Mouse (Mus musculus) adipocyte (in vitro differentiated cells): ENCODE data around the gene Efna5.

Experiments used
- DNase-seq: peaks from one replicate; pipeline ENCODE4 v3.0.0-alpha.2; 2016; ENCODE audit warnings: low spot score

Gene Efna5

DNA sequence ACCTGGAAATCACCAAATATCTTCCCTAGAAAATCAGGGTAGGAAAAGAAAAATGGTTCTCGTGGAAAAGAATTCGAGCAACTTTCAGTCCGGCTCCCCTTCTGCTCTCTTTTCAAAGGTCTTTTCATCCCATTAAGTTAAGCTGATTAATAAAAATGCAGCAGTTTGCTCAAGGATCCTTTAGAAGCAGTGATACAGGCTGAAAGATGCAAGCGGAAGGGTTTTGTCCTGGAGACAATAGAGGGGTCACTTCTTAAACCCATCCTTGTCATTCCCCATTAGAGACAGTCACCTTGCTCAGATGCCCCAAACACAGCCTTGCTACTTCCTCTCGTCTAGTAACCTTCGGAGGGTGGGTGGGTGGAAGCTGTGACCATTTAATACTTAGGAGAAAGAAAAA lies 27.4 kb downstream of the Efna5 start:
- DNase-seq: no peak

- no peak for DNase-seq
Measured at GRCm38 (mm10) chr17:62852822-62853608, 28.1 kb downstream of the Efna5 start.

DNA sequence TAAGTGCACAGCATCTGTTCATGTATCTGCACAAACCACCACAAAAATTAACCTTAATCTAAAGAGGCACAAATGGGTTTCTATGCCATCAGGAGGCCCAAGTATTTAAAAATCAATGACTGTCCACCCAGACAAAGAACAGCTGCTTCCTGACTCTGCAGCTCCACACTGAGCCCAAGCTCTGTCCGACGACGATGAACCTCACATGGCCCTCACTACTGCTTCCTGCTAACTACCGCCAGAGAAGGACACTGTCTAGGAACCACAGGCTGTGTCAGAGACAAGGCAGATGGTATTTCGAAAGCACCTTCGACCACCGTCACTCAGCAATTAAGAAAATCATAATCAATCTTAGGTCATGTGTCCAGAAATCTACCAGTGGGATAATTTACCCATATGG lies 29.8 kb downstream of the Efna5 start:
- no peak for DNase-seq

DNA sequence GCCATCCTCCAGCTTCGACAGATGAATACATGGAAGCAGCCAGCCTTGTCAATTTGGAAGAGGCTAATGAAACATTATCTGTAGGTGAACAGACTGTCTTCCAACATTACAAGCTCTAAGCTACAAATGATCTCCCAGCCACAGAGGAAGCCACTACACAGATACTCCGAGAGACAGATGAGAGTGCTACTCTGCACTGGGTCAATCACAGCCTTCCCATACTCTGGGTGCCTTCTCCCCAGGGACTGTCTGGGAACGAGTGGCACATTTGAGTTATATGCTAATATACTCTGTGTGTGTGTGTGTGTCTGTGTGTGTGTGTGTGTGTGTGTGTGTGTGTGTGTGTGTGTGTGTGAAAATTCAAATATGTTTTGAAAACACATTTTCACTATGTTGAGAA lies 30.5 kb downstream of the Efna5 start:
- DNase-seq: no peak

DNA sequence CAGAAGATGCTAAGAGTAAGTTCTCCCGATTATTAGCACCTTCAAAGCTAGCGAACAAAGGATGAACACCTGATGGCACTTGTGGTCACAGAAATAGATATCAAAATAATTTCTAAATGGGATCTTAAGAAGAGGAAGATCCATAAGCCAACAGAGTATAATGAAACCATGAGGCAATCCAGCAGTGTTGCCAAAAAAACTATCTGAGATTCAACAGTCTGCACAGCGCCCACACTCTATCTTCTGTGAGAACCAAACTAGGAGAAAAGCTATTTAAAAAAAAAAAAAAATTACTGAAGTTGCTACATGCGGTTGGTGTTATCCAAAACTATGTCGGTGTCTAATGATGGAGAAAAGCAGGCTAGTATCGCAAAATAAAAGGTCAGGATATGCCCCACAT lies 31.4 kb downstream of the Efna5 start:
- DNase-seq: peak; percentile 44

DNA sequence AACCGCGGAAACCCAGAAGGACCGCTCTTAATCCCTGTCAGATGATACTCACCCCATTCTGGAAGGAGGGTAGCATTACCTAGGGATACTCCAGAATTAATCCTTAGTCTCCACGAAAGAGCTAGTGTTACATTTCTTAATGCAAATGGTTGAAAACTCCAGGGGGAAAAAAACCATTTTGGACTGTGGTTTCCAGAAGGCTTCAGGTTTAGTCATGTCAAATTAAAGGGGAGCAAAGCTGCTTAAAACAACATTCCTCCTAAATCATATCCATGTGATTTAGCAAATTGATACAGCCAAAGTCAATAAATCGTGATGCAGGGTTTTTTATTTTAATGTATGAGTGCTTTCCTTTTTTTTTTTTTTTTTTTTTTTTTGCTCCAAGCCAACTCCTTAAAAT lies 35.5 kb downstream of the Efna5 start:
- DNase-seq: no peak

DNA sequence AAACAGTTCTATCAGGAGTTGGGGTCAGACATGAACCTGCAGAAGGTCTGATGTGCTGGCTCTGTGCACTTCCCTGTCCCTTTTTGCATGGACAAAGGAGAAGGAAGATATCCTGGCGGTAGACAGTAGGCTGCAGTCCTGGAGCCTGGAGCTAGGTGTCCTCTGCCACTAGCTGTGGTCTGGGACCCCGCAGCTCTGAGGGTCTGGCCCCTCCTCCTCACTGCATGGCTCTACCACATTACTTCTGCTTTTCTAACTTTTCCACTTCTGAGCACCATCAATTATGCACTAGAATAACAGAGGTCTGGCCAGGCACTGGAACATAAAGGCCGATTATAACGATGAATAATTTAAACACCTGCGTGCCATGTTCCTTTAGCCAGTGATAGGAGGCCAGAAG lies 36.8 kb downstream of the Efna5 start:
- DNase-seq: no peak

DNA sequence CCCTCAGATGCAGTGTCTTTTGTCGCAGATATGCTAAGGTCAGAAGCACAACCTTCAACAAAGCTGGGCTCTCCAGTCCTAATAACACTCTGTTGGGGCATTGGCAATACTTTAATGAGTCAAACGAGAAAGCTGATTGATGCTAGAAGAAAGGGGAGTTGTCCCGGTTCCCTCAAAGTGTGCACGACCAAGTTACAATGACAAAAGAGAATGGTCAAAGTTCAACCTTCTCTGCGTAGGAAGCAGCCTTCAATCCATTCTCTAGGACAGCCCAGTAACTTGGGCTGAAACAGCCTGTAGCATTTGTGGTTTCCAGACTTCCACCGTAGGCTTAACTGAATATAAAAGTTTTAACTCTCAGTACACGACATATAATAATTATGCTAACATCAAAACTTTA lies 43.8 kb downstream of the Efna5 start:
- DNase-seq: no peak

- no peak for DNase-seq
Measured at GRCm38 (mm10) chr17:62836598-62837106, 44.5 kb downstream of the Efna5 start.

DNA sequence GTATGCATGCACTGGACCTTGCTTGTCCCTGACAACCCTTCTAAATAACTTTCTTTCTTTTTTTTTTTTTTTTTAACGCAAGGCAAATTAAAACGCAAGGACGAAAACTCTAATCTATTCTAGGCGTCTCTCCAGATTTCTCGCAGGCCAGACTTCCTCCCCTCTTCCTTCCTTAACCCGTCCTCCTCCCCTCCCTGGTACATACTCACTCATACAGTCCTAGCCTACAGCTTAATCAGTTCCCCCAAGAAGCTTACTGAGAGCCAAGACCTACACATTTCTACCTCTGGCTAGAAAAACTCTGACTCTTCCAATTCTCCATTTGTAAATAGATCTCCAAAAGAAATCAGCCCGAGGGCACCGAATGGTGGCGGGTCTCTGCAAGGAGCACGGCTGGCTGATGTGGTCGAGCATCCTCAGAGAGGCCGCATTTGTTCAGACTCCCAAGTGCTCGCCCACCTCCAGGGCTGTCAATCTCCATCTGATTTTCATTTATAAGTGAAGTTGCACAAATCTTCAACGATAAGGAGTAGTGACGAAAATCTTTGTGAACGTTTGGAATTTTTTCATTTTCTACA lies 48.5 kb downstream of the Efna5 start:
- no peak for DNase-seq

GRCm38 (mm10) chr17:62827549-62827948 lies 53.6 kb downstream of the Efna5 start:
- no peak for DNase-seq

GRCm38 (mm10) chr17:62821219-62821618 lies 59.9 kb downstream of the Efna5 start:
- no peak for DNase-seq

DNA sequence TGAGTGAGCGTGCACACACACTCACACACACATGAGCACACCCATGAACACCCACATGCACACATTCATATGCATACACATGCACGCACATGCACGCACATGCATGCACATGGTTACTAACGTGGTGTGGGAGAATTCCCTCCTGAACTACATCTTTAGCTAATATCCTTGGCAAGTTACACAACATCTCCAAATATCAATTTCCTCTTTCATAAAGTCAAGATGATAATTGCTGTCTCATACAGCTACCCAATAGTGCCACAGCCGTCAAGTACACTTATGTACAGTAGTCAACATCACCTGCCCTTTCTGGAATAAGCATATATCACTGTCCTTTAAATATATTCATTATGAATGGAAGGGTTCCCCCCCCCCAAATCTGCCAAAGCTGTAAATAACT lies 61.2 kb downstream of the Efna5 start:
- no peak for DNase-seq

- DNase-seq: no peak
Measured at GRCm38 (mm10) chr17:62818821-62819220, 62.3 kb downstream of the Efna5 start.

GRCm38 (mm10) chr17:62818337-62818736 lies 62.8 kb downstream of the Efna5 start:
- no peak for DNase-seq

DNA sequence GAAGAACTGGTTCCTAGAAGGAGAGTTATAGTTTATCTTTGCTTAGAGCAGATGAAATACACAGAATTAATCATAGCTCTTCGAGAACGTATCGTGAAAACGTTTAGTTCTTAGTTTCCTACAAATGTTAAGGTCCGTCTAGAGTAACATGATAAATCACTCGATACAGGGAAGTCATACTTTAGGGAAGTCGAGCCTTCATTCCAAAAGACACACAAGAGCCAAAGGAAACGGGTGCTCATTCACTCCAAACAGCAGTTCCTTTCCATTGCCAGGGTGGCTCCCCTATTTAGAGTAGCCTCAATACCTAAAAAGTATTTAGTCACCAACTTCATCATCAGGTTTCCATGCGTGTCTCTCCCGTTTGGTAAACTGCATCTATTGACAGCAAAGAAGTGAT lies 64.2 kb downstream of the Efna5 start:
- no peak for DNase-seq

DNA sequence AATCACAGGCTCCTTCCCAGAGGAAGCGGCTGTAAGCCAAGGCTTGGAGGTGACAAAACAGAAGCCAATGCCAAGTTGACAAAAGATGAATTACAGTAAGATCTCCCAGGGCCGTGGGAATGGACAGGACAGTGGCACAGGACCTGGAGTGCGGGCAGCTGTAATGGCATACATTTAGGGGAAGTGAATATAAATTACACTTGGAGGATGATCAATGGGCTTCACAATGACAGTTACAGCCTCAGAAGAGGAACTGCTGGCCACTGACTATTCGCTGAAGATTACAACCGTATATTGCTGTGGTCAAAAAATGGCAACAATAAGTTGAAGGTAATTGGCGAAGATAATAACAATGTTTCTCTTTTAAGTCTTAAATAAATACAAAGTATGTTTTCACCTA lies 67.7 kb downstream of the Efna5 start:
- DNase-seq: peak; percentile 19

GRCm38 (mm10) chr17:62807891-62808290 lies 73.2 kb downstream of the Efna5 start:
- no peak for DNase-seq

- no peak for DNase-seq
Measured at GRCm38 (mm10) chr17:62806646-62807045, 74.5 kb downstream of the Efna5 start.

- peak; percentile 38 for DNase-seq
Measured at GRCm38 (mm10) chr17:62802748-62803147, 78.4 kb downstream of the Efna5 start.

DNA sequence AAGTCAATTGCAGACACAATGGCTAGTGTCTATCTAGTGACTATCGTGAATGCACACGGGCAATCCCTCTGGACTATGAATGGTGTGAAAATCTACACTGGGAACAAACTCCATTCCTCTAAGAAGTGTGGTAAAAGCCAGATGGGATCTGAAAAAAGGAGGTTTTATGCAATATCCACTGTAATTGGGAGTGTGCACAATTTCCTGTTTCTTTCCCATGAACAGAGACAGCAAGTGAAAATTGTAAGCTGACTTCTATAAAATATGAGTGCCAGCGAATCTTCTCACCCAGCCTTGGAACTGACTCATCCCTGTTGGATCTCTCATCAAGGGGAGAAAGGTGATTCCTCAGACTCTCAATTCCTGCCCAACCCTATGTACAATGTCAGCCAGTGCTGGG lies 83.8 kb downstream of the Efna5 start:
- no peak for DNase-seq

DNA sequence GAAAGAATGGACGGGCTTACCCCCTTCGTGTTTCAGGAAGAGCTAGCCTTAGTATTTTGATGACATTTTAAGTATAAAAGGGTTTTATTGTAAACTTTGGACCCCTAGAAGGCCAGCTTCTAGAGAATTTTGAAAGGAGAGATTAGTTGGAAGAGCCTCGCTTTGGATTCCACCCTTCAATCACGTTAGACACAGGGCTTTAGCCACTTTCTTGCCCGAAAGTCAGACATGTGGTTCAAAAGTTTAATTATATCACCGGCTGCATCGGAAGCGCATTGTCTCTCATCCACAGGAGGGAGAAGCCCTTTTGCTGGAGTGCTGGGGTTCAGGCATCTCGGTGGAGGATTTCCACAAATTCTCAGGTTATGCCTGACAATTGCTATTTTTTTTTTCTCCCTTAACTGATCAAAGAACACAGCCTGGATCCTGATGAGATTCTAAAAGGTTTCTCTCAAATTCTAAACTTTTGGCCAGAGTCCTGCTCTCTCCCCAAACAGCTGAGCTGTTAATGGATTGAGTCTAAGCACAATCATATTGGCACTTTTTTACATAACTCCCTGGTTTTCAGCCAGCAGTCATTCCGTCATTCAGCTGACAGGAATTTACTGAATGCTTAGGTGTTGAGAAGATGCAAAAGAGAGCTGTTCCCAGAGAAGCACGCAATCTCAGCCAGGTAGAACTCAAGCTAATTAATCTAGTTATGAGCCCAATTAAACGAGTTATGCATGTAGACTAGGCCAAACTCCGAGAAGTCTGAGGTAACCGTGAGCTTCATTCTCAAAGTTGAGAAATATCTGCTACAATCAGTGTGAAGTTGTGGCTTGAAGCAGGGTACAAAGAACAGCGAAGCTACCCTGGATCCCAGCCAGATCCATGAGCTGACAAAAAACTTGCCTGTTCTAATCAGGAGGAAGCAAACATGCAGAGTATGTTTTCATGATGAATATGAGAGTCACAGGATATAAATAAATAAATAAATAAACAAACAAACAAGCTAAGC lies 91.5 kb downstream of the Efna5 start:
- DNase-seq: no peak

DNA sequence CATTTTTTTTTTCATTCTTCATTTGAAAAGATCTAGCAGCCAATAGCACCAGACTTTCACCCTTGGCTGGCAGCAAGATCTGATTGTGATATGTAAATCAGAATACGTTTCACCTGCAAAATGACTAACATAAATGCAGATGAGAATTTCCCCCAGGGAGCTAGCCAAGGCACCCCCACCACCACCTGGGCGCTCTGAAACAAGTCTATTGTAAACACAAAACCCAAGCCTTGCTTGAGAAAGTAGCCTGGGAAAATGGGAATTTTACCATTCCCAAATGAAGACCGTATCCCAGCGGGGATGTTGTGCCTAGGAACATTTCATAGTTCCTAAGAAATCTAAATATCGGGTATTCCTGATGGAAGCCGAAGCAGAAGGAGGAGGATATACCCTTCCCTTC lies 92.3 kb downstream of the Efna5 start:
- DNase-seq: no peak
